Mouse (Mus musculus) adrenal gland, postnatal 25 days (tissue): ENCODE measurements around the gene Uqcrq. TPM values are rescaled to one million over a fixed set of nuclear protein-coding genes. Genes with fewer than 3 reads are reported as not detected.

Experiments
- DNase-seq: peaks from one replicate; pipeline ENCODE4 v3.0.0; 2021; ENCODE audit warnings: mixed read lengths
- long read RNA-seq: library from polyadenylated mRNA; stranded (forward); transcript quantifications from one replicate; pipeline ENCODE4 v2.0.0, GENCODE M21; 2021
- total RNA-seq: library from RNA; stranded (reverse); gene quantifications from 2 replicates; pipeline ENCODE4 v1.2.3, GENCODE M21; 2021

Gene Uqcrq
- 989 and 1,060 TPM in 2 replicates for total RNA-seq
- long read RNA-seq, transcript Uqcrq-203 (3 exons, 405 nt), result minor isoform, 35 of 1,132 reads
- long read RNA-seq, transcript Uqcrq-201 (2 exons, 1,521 nt), result major isoform, 530 of 1,132 reads
- long read RNA-seq, partial matches to known transcripts, result 559 of 1,132 reads
- long read RNA-seq, other reads (novel, unspliced or antisense), result 5 of 1,132 reads

GRCm38 (mm10) chr11:53430670-53431346, at the start of gene Uqcrq, which contains the start of gene Gdf9:
Gene Uqcrq, minus strand, starts transcription at chr11:53430831.
Gene Gdf9, plus strand, starts transcription at chr11:53431023.
- peak; percentile 97 for DNase-seq

GRCm38 (mm10) chr11:53479783-53480301, 49.2 kb upstream of the Uqcrq start, which contains the start of the genes Gm9945 and Sowaha:
Gene Gm9945, plus strand, starts transcription at chr11:53480166.
Gene Sowaha, minus strand, starts transcription at chr11:53480274.
- peak; percentile 29 for DNase-seq

GRCm38 (mm10) chr11:53479171-53479782, 48.6 kb upstream of the Uqcrq start:
- peak; percentile 26 for DNase-seq

- peak; percentile 24 for DNase-seq
Measured at GRCm38 (mm10) chr11:53478383-53479170, 47.9 kb upstream of the Uqcrq start.

GRCm38 (mm10) chr11:53477833-53478232, 47.2 kb upstream of the Uqcrq start:
- DNase-seq, result no peak

- no peak for DNase-seq
Measured at GRCm38 (mm10) chr11:53475620-53476019, 45.0 kb upstream of the Uqcrq start.

GRCm38 (mm10) chr11:53472709-53473108, 42.1 kb upstream of the Uqcrq start:
- no peak for DNase-seq

GRCm38 (mm10) chr11:53469968-53470695, 39.5 kb upstream of the Uqcrq start, which contains the start of gene Gm9837:
Gene Gm9837, minus strand, starts transcription at chr11:53470479.
- peak; percentile 91 for DNase-seq

GRCm38 (mm10) chr11:53469294-53469967, 38.8 kb upstream of the Uqcrq start:
- DNase-seq, result no peak

- DNase-seq, result peak; percentile 83
Measured at GRCm38 (mm10) chr11:53466231-53466971, 35.8 kb upstream of the Uqcrq start.

- DNase-seq, result peak; percentile 35
Measured at GRCm38 (mm10) chr11:53463551-53464424, 33.2 kb upstream of the Uqcrq start.

GRCm38 (mm10) chr11:53461727-53462126, 31.1 kb upstream of the Uqcrq start:
- no peak for DNase-seq

GRCm38 (mm10) chr11:53460192-53460591, 29.6 kb upstream of the Uqcrq start:
- no peak for DNase-seq

GRCm38 (mm10) chr11:53458996-53459395, 28.4 kb upstream of the Uqcrq start:
- no peak for DNase-seq

- DNase-seq, result no peak
Measured at GRCm38 (mm10) chr11:53457372-53457954, 26.8 kb upstream of the Uqcrq start.

GRCm38 (mm10) chr11:53456474-53457371, 26.1 kb upstream of the Uqcrq start, which contains the start of the genes Gm10447 and Shroom1:
Gene Gm10447, minus strand, starts transcription at chr11:53457110.
Gene Shroom1, plus strand, starts transcription at chr11:53457205.
- DNase-seq, result peak; percentile 70

GRCm38 (mm10) chr11:53453031-53453430, 22.4 kb upstream of the Uqcrq start:
- DNase-seq, result no peak
